Mouse (Mus musculus) forebrain, embryonic 12.5 days (tissue): ENCODE data around the gene Krt13. TPM values are rescaled to one million over a fixed set of nuclear protein-coding genes. Genes with fewer than 3 reads are reported as not detected.

ENCODE experiments used
- ATAC-seq: fragments of 200-750 bp; cut with Nextera tagmentation; 2 replicates; pipeline ENCODE4 v1.8.0; 2017; ENCODE audit warnings: moderate TSS enrichment; ENCODE audit not compliant: low FRiP score
- H3K27ac ChIP-seq: fragments of 300-500 bp; sonication (generic); 2 replicates; pipeline ENCODE4 v1.5.1; 2016; ENCODE audit warnings: mild to moderate bottlenecking
- H3K27me3 ChIP-seq: fragments of 300-500 bp; sonication (generic); 2 replicates; pipeline ENCODE4 v1.6.1; 2016; ENCODE audit warnings: mild to moderate bottlenecking
- H3K36me3 ChIP-seq: fragments of 300-500 bp; sonication (generic); replicated peaks from 2 replicates; pipeline ENCODE4 v1.6.1; 2016; ENCODE audit warnings: mild to moderate bottlenecking
- H3K4me1 ChIP-seq: fragments of 300-500 bp; sonication (generic); 2 replicates; pipeline ENCODE4 v1.6.1; 2016
- H3K4me2 ChIP-seq: fragments of 300-500 bp; sonication (generic); 2 replicates; pipeline ENCODE4 v1.6.1; 2016; ENCODE audit warnings: mild to moderate bottlenecking, moderate library complexity
- H3K4me3 ChIP-seq: fragments of 300-500 bp; sonication (generic); replicated peaks from 2 replicates; pipeline ENCODE4 v1.5.1; 2016; ENCODE audit warnings: mild to moderate bottlenecking
- H3K9ac ChIP-seq: fragments of 300-500 bp; sonication (generic); 2 replicates; pipeline ENCODE4 v1.6.1; 2016; ENCODE audit warnings: mild to moderate bottlenecking
- H3K9me3 ChIP-seq: fragments of 300-500 bp; sonication (generic); 2 replicates; pipeline ENCODE4 v1.6.1; 2016
- WGBS: fragments of 180-500 bp; shearing (Covaris S2); methylation state at CpG from one replicate; pipeline ENCODE4 v1.1.7; 2016; 5-methylcytosine and 5-hydroxymethylcytosine counted together
- polyA plus RNA-seq: library from polyadenylated mRNA; unstranded; fragments of >200 nt; fragmentation: Nextera tagmentation; extraction: Ambion mirVana; gene quantifications from 2 replicates; pipeline ENCODE4 v1.2.1, GENCODE M21; 2016

The Krt13 gene
- polyA plus RNA-seq, result not detected in 2 replicates

GRCm38 (mm10) chr11:100121466-100121865 lies at the start of gene Krt13:
Gene Krt13, minus strand, starts transcription at chr11:100121566.
- Histone ChIP-seq H3K27me3 (no peaks in the 10 kb centered on the region), H3K4me3 (no peak within 1 kb of the TSS), H3K27ac (no peak within 1 kb of the TSS), H3K9me3 (no peaks in the 10 kb centered on the region), H3K9ac (no peak within 1 kb of the TSS), H3K4me1 (no peaks in the 10 kb centered on the region), H3K4me2 (no peak within 1 kb of the TSS), H3K36me3 (no peaks in the 10 kb centered on the region)
- 83% methylated on average over 3 of the region's 3 CpGs for WGBS
- no peak for ATAC-seq

- Histone ChIP-seq H3K9ac (no peak overlapping the region), H3K36me3 (no peaks in the 10 kb centered on the region), H3K4me1 (no peaks in the 10 kb centered on the region; the same call in 1 of the 2 replicates), H3K27me3 (no peaks in the 10 kb centered on the region), H3K27ac (0 out of 2 replicates have a peak overlapping the region, but pooled peaks have one; percentile 31), H3K4me3 (no peak overlapping the region), H3K9me3 (no peaks in the 10 kb centered on the region), H3K4me2 (no peak overlapping the region)
- peak; percentile 36; the same call in 1 of the 2 replicates for ATAC-seq
- WGBS, result 34% methylated on average over 14 of the region's 14 CpGs
Observed at GRCm38 (mm10) chr11:100168765-100169762, 47.7 kb upstream of the Krt13 start.

- H3K4me1 ChIP-seq, result no peaks in the 10 kb centered on the region; the same call in 1 of the 2 replicates
- H3K9me3 ChIP-seq, result no peaks in the 10 kb centered on the region
- H3K27me3 ChIP-seq, result no peaks in the 10 kb centered on the region
- 86% methylated on average over 8 of the region's 8 CpGs for WGBS
- H3K36me3 ChIP-seq, result no peaks in the 10 kb centered on the region
- no peak overlapping the region for H3K4me3 ChIP-seq
- H3K27ac ChIP-seq, result no peak overlapping the region
- H3K4me2 ChIP-seq, result no peak overlapping the region
- no peak for ATAC-seq
- no peak overlapping the region for H3K9ac ChIP-seq
Observed at GRCm38 (mm10) chr11:100168071-100168470, 46.7 kb upstream of the Krt13 start.

DNA sequence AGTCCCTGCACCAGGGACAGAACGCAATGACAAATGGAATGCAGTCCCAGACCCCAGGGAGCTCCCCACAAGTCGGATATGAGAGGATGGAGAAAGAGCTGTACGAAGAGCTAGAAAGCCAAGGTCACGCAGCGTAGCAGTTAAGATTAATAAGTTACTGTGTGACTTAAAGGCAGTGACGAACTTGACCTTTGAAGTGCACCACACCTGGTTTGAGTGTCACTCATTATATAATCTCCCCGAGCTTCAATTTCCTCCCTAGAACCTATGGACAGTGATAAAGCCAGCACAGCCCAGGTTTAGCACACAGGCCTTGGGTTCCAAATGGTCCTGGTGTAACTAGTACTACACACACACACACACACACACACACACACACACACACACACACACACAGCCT lies 43.0 kb upstream of the Krt13 start:
- no peak overlapping the region for H3K4me2 ChIP-seq
- H3K9ac ChIP-seq, result no peak overlapping the region
- no peak overlapping the region for H3K4me3 ChIP-seq
- H3K4me1 ChIP-seq, result no peaks in the 10 kb centered on the region; the same call in 1 of the 2 replicates
- no peak overlapping the region for H3K27ac ChIP-seq
- H3K36me3 ChIP-seq, result no peaks in the 10 kb centered on the region
- no peak for ATAC-seq
- H3K9me3 ChIP-seq, result no peaks in the 10 kb centered on the region
- no peaks in the 10 kb centered on the region for H3K27me3 ChIP-seq
- 67% methylated on average over 7 of the region's 7 CpGs for WGBS

GRCm38 (mm10) chr11:100157908-100158477 lies 36.6 kb upstream of the Krt13 start:
- ATAC-seq, result no peak
- Histone ChIP-seq H3K4me3 (no peak overlapping the region), H3K9ac (no peak overlapping the region), H3K27ac (no peak overlapping the region), H3K36me3 (no peaks in the 10 kb centered on the region), H3K4me2 (no peak overlapping the region), H3K27me3 (no peaks in the 10 kb centered on the region), H3K9me3 (no peaks in the 10 kb centered on the region), H3K4me1 (no peaks in the 10 kb centered on the region)
- WGBS, result 63% methylated on average over 6 of the region's 6 CpGs

GRCm38 (mm10) chr11:100157331-100157730 lies 36.0 kb upstream of the Krt13 start:
- Histone ChIP-seq H3K9me3 (no peaks in the 10 kb centered on the region), H3K9ac (no peak overlapping the region), H3K27ac (no peak overlapping the region), H3K27me3 (no peaks in the 10 kb centered on the region), H3K4me3 (no peak overlapping the region), H3K4me2 (no peak overlapping the region), H3K4me1 (no peaks in the 10 kb centered on the region), H3K36me3 (no peaks in the 10 kb centered on the region)
- ATAC-seq, result no peak
- WGBS, result 86% methylated on average over 3 of the region's 3 CpGs

- H3K9ac ChIP-seq, result no peak overlapping the region
- ATAC-seq, result no peak
- no peaks in the 10 kb centered on the region for H3K27me3 ChIP-seq
- H3K36me3 ChIP-seq, result no peaks in the 10 kb centered on the region
- H3K27ac ChIP-seq, result no peak overlapping the region
- H3K9me3 ChIP-seq, result no peaks in the 10 kb centered on the region
- no peaks in the 10 kb centered on the region for H3K4me1 ChIP-seq
- H3K4me2 ChIP-seq, result no peak overlapping the region
- WGBS, result 78% methylated on average over 8 of the region's 8 CpGs
- no peak overlapping the region for H3K4me3 ChIP-seq
Observed at GRCm38 (mm10) chr11:100155497-100156255, 34.3 kb upstream of the Krt13 start.

GRCm38 (mm10) chr11:100148615-100149330 lies 27.4 kb upstream of the Krt13 start, which contains the start of gene Krt19:
Gene Krt19, minus strand, starts transcription at chr11:100148665.
- H3K27me3 ChIP-seq, result peaks cover 40% of the 10 kb centered on the region
- no peak within 1 kb of the TSS for H3K4me2 ChIP-seq
- no peak within 1 kb of the TSS for H3K9ac ChIP-seq
- 55% methylated on average over 9 of the region's 9 CpGs for WGBS
- no peak within 1 kb of the TSS for H3K4me3 ChIP-seq
- no peaks in the 10 kb centered on the region for H3K9me3 ChIP-seq
- H3K27ac ChIP-seq, result no peak within 1 kb of the TSS
- no peak for ATAC-seq
- H3K4me1 ChIP-seq, result peaks cover 9% of the 10 kb centered on the region
- no peaks in the 10 kb centered on the region for H3K36me3 ChIP-seq

DNA sequence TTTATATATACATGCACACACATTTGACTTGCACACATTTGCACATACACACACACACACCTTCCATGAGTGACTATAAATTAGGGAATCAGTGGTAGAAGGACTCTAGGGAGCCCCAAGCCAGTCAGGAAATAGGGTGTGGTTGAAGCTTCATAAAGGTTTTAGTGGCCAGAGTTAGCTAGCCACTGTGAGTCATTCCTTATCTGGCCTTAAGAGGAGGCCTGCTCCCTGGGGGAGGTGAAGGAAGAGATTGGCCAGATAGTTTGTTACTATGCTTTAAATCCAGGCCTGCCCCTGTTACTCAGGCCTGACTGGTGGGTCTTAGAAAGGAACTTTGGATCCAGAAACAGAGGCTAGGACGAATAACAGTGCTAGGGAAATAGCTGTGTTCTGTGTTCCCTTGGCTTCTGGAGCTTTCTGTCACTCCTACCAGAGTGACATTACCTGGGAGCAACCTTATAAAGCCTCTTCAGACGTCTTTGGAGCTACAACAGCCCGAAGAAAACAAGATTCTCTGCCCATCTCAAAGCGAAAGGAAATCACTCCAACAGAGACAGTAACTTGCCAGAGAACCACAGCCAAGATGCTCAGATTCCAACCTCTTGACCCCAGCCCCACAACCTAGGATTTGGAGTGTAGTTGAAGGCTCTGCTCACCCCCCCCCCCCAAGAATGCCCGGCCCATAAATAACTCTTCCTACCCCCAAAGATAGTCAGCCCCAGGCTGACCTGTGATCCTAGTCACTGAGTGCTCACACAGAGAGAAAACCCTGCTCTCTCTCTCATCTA lies 26.4 kb upstream of the Krt13 start:
- no peak overlapping the region for H3K4me2 ChIP-seq
- no peak overlapping the region for H3K27ac ChIP-seq
- H3K36me3 ChIP-seq, result no peaks in the 10 kb centered on the region
- H3K27me3 ChIP-seq, result peaks cover 42% of the 10 kb centered on the region
- H3K4me1 ChIP-seq, result peaks cover 9% of the 10 kb centered on the region
- no peak overlapping the region for H3K4me3 ChIP-seq
- H3K9ac ChIP-seq, result no peak overlapping the region
- ATAC-seq, result no peak
- WGBS, result 68% methylated on average over 5 of the region's 5 CpGs
- no peaks in the 10 kb centered on the region for H3K9me3 ChIP-seq

- Histone ChIP-seq H3K27me3 (peaks cover 42% of the 10 kb centered on the region), H3K27ac (no peak overlapping the region), H3K4me1 (peaks cover 9% of the 10 kb centered on the region), H3K4me2 (peak overlapping the region; percentile 55), H3K9ac (no peak overlapping the region; the same call in 1 of the 2 replicates), H3K4me3 (peak overlapping the region; percentile 23), H3K9me3 (no peaks in the 10 kb centered on the region), H3K36me3 (no peaks in the 10 kb centered on the region)
- ATAC-seq, result no peak
- 2% methylated on average over 13 of the region's 13 CpGs for WGBS
Observed at GRCm38 (mm10) chr11:100145858-100146560, 24.6 kb upstream of the Krt13 start.
